Mouse (Mus musculus) gastrocnemius, postnatal 4 days (tissue): ENCODE data around the gene 4930512M02Rik. TPM values are rescaled to one million over a fixed set of nuclear protein-coding genes. Genes with fewer than 3 reads are reported as not detected.

ENCODE experiments used
- DNase-seq, 2 experiments: peaks; one replicate each; pipeline ENCODE4 v3.0.0; 2021 to 2022; ENCODE audit warnings: low spot score in 2 of 2, mixed read lengths in 2 of 2
- total RNA-seq, 2 experiments: library from RNA; stranded (reverse); gene quantifications; 2 replicates each; pipeline ENCODE4 v1.2.3; 2021

The 4930512M02Rik gene
- total RNA-seq, 2 experiments from 2014 or later = not detected

DNA sequence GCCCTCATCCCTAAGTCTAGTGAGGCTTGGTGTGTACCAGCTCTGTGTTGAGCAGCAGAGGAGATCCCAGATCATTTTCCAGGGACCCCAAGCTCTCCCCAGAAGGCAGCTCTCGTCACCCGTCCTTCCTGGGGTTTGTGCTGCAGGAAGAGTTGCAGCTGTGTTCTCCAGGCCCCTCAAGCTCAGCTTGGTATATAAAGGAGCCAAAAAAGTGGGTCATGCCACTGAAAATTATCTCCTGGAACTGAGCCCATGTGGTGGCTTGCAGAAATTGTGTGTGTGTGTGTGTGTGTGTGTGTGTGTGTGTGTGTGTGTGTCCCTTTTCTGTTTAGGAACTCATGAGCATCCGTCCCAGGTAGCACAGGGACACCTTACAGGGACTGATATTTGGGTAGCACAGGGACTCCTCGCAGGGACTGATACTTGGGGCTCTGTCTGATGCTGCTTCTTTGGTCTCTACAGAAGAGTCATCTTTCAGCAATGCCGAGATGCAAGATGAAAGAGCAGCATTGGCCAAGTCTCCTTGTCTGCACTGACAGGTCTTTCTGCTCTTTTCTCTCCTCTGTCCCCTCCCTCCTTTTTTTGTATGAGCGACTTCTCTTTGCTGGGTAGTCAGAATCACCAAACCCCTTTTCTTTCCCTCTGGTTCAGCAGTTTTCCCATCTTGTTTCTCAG lies 62.4 kb downstream of the 4930512M02Rik start:
- DNase-seq = no peak

DNA sequence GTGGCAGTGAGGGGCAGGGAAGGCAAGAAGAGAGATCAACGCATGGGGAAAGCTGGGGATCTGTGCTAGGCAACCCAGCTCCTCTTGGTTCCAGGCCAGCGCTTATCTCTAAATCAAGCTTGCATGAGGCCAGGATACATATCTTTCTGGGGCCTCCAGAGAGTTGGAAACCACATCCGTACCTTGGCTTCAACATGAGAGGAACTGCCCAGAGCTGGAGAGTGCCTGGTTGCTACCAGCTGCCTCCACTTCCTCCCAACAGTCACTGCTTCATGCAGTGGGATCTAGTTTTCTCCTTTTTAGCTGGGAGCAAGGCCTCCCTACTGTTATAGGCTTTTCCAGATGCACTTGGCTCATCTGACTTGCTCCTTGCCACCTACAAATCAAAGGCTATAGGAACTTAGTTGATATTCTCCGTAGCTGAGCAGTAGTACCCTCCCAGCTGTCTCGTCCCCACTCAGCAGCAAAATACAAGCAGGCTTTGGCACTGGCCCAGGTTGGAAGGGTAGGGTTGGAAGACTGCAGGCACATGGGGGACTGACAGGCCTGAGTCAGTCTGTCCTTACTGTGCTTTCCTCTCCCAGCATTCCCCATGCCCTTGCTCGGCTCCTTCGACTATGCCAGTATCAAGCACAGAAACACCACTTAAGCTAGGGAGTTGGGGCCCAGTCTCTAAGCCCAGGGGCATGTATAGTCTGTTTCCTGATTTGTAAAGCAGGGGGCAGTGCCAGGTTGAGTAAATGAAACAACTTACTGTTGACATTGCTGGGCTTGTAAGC lies 63.2 kb downstream of the 4930512M02Rik start:
- DNase-seq = no peak

- DNase-seq = no peak
Observed at GRCm38 (mm10) chr11:11561118-11561517, 66.5 kb downstream of the 4930512M02Rik start.

GRCm38 (mm10) chr11:11559099-11559686 lies 68.4 kb downstream of the 4930512M02Rik start:
- no peak for DNase-seq

- DNase-seq = no peak
Observed at GRCm38 (mm10) chr11:11558662-11559061, 69.0 kb downstream of the 4930512M02Rik start.

GRCm38 (mm10) chr11:11557173-11557967 lies 70.3 kb downstream of the 4930512M02Rik start:
- DNase-seq = no peak

DNA sequence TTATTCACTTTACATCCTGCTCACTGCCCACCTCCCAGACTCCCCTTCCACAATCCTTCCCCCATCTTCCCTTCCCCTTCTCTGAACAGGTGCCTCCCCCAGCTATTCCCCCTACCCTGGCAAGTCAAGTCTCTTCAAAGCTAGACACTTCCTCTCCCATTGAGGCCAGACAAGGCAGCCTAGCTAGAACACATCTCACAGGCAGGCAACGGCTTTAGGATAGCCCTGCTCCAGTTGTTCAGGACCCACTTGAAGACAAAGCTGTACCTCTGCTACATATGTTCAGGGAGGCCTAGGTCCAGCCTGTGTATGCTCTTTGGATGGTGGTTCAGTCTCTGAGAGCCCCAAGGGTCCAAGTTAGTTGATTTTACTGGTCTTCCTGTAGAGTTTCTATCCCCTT lies 71.4 kb downstream of the 4930512M02Rik start:
- no peak for DNase-seq

DNA sequence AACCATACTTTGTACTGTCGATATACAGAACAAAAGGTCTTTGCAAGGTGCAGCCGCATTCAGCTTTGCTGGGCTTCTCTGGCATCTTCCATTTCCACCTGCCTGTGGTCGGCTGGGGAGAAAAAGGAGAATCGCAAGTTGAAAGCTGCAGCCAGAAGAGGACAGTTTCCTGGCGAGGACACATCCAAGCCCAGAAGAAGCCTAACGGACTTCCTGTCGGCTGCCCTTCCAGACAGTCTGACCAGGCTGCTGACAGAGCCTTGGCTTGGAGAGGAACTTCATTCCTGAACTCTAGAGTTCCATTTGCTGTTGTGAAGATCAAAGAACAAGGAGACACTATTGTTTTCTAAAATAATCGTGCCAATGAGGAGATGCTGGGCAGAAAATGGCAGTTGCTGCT lies 72.1 kb downstream of the 4930512M02Rik start:
- DNase-seq = no peak

- no peak for DNase-seq
Observed at GRCm38 (mm10) chr11:11547597-11548240, 79.9 kb downstream of the 4930512M02Rik start.

- no peak for DNase-seq
Observed at GRCm38 (mm10) chr11:11546903-11547511, 80.6 kb downstream of the 4930512M02Rik start.

- DNase-seq = no peak
Observed at GRCm38 (mm10) chr11:11545948-11546347, 81.7 kb downstream of the 4930512M02Rik start.

Other genes starting within 250 kb of the 4930512M02Rik start
- gene Spata48, start 165.7 kb downstream of the 4930512M02Rik start, total RNA-seq = 1 to 10 TPM in 1 of 2 experiments, under 1 TPM in 1; 0.83 to 1.4 TPM
- gene Zpbp, start 165.4 kb downstream of the 4930512M02Rik start, total RNA-seq = under 1 TPM; 0.29 to 0.47 TPM
- 1 to 10 TPM; 3.8 to 4.2 TPM for gene Ikzf1, start 57.2 kb upstream of the 4930512M02Rik start, total RNA-seq
- gene Fignl1, start 181.1 kb upstream of the 4930512M02Rik start, total RNA-seq = 10 to 100 TPM; 10.3 to 12.1 TPM